Mouse (Mus musculus) kidney, adult 11 months (tissue): ENCODE results near the gene Vamp9.

ENCODE experiments used
- DNase-seq: peaks from one replicate; pipeline ENCODE4 v3.0.0; 2022

The Vamp9 gene

GRCm38 (mm10) chr5:99906181-99906956 lies at the start of gene Vamp9:
TSS of gene Vamp9 (plus strand) at chr5:99906254.
- peak; percentile 96 for DNase-seq

GRCm38 (mm10) chr5:99857106-99857637 lies 48.9 kb upstream of the Vamp9 start:
- DNase-seq, result no peak

- DNase-seq, result no peak
Observed at GRCm38 (mm10) chr5:99859637-99860433, 46.2 kb upstream of the Vamp9 start.

GRCm38 (mm10) chr5:99861816-99862215 lies 44.2 kb upstream of the Vamp9 start:
- DNase-seq, result no peak

GRCm38 (mm10) chr5:99863656-99864380 lies 42.2 kb upstream of the Vamp9 start:
- no peak for DNase-seq

GRCm38 (mm10) chr5:99865779-99866178 lies 40.3 kb upstream of the Vamp9 start:
- DNase-seq, result no peak

- DNase-seq, result no peak
Observed at GRCm38 (mm10) chr5:99868286-99868685, 37.8 kb upstream of the Vamp9 start.

GRCm38 (mm10) chr5:99868923-99869322 lies 37.1 kb upstream of the Vamp9 start:
- DNase-seq, result no peak

- no peak for DNase-seq
Observed at GRCm38 (mm10) chr5:99877565-99877964, 28.5 kb upstream of the Vamp9 start.

- no peak for DNase-seq
Observed at GRCm38 (mm10) chr5:99882441-99882840, 23.6 kb upstream of the Vamp9 start.

GRCm38 (mm10) chr5:99884035-99884434 lies 22.0 kb upstream of the Vamp9 start:
- DNase-seq, result no peak

- no peak for DNase-seq
Observed at GRCm38 (mm10) chr5:99887133-99887532, 18.9 kb upstream of the Vamp9 start.

GRCm38 (mm10) chr5:99891516-99892441 lies 14.3 kb upstream of the Vamp9 start:
- DNase-seq, result peak; percentile 19

- peak; percentile 12 for DNase-seq
Observed at GRCm38 (mm10) chr5:99900041-99900440, 6.0 kb upstream of the Vamp9 start.

- DNase-seq, result no peak
Observed at GRCm38 (mm10) chr5:99905731-99906130, 323 bp upstream of the Vamp9 start.

GRCm38 (mm10) chr5:99915494-99915893 lies 9.4 kb downstream of the Vamp9 start:
- DNase-seq, result no peak

GRCm38 (mm10) chr5:99922033-99922432 lies 16.0 kb downstream of the Vamp9 start:
- no peak for DNase-seq

- peak; percentile 16 for DNase-seq
Observed at GRCm38 (mm10) chr5:99927951-99928350, 21.9 kb downstream of the Vamp9 start.

- no peak for DNase-seq
Observed at GRCm38 (mm10) chr5:99931910-99932309, 25.9 kb downstream of the Vamp9 start.

GRCm38 (mm10) chr5:99939440-99939839 lies 33.4 kb downstream of the Vamp9 start:
- no peak for DNase-seq

GRCm38 (mm10) chr5:99941273-99941672 lies 35.2 kb downstream of the Vamp9 start:
- DNase-seq, result no peak
